Mouse (Mus musculus) heart, embryonic 11.5 days (tissue): ENCODE results near the gene Hs6st3. TPM values are rescaled to one million over a fixed set of nuclear protein-coding genes. Genes with fewer than 3 reads are reported as not detected.

ENCODE experiments used
- ATAC-seq: fragments of 200-750 bp; cut with Nextera tagmentation; replicated peaks from 2 replicates; pipeline ENCODE4 v1.8.0; 2017; ENCODE audit warnings: moderate library complexity; ENCODE audit not compliant: insufficient number of reproducible peaks, low FRiP score, low TSS enrichment
- H3K27ac ChIP-seq: fragments of 300-500 bp; sonication (generic); 2 replicates; pipeline ENCODE4 v1.5.1; 2014; ENCODE audit warnings: mild to moderate bottlenecking, low read depth, low read length
- H3K27me3 ChIP-seq: fragments of 300-500 bp; sonication (generic); 2 replicates; pipeline ENCODE4 v1.6.1; 2014; ENCODE audit warnings: mild to moderate bottlenecking, low read length, mixed read lengths; ENCODE audit not compliant: control insufficient read depth, insufficient read depth
- H3K36me3 ChIP-seq: fragments of 300-500 bp; sonication (generic); 2 replicates; pipeline ENCODE4 v1.6.1; 2014; ENCODE audit warnings: mild to moderate bottlenecking, low read length, moderate library complexity, mixed read lengths; ENCODE audit not compliant: control insufficient read depth, insufficient read depth
- H3K4me1 ChIP-seq: fragments of 300-500 bp; sonication (generic); 2 replicates; pipeline ENCODE4 v1.6.1; 2014; ENCODE audit warnings: low read length; ENCODE audit not compliant: control insufficient read depth, insufficient read depth
- H3K4me2 ChIP-seq: fragments of 300-500 bp; sonication (generic); 2 replicates; pipeline ENCODE4 v1.6.1; 2014; ENCODE audit warnings: mild to moderate bottlenecking, moderate library complexity
- H3K4me3 ChIP-seq: fragments of 300-500 bp; sonication (generic); 2 replicates; pipeline ENCODE4 v1.5.1; 2014; ENCODE audit warnings: low read depth, low read length
- H3K9ac ChIP-seq: fragments of 300-500 bp; sonication (generic); 2 replicates; pipeline ENCODE4 v1.6.1; 2014; ENCODE audit warnings: mild to moderate bottlenecking, low read depth, low read length, moderate library complexity
- H3K9me3 ChIP-seq: fragments of 300-500 bp; sonication (generic); replicated peaks from 2 replicates; pipeline ENCODE4 v1.6.1; 2016; ENCODE audit warnings: low read length; ENCODE audit not compliant: control insufficient read depth
- WGBS: fragments of 180-500 bp; shearing (Covaris S2); extraction: QIAGEN DNeasy Blood & Tissue Kit; methylation state at CpG from one replicate; pipeline ENCODE4 v1.1.7; 2014; ENCODE audit not compliant: insufficient replicate concordance; 5-methylcytosine and 5-hydroxymethylcytosine counted together
- polyA plus RNA-seq: library from polyadenylated mRNA; unstranded; fragments of >200 nt; fragmentation: Nextera tagmentation; extraction: Ambion mirVana; gene quantifications from 2 replicates; pipeline ENCODE4 v1.2.1, GENCODE M21; 2014

The Hs6st3 gene
- polyA plus RNA-seq, 1 experiment from 2014 or later = 0.20 TPM

- WGBS = 31% methylated on average over 4 of the region's 4 CpGs
- ATAC-seq = no peak
- Histone ChIP-seq H3K4me1 (no peaks in the 10 kb centered on the region), H3K4me2 (no peak overlapping the region), H3K9ac (no peak overlapping the region), H3K36me3 (no peaks in the 10 kb centered on the region), H3K4me3 (no peak overlapping the region), H3K27me3 (no peaks in the 10 kb centered on the region), H3K27ac (no peak overlapping the region), H3K9me3 (no peaks in the 10 kb centered on the region)
These were observed 312.3 kb downstream of the Hs6st3 start for GRCm38 (mm10) chr14:119450471-119450870.

- no peaks in the 10 kb centered on the region for H3K27me3 ChIP-seq
- no peak for ATAC-seq
- H3K4me2 ChIP-seq = no peak overlapping the region
- no peak overlapping the region for H3K9ac ChIP-seq
- no peak overlapping the region for H3K4me3 ChIP-seq
- H3K27ac ChIP-seq = no peak overlapping the region
- no peaks in the 10 kb centered on the region for H3K4me1 ChIP-seq
- no peaks in the 10 kb centered on the region for H3K36me3 ChIP-seq
- no peaks in the 10 kb centered on the region for H3K9me3 ChIP-seq
These were observed 313.5 kb downstream of the Hs6st3 start for GRCm38 (mm10) chr14:119451594-119451993.

GRCm38 (mm10) chr14:119452382-119452781 lies 314.2 kb downstream of the Hs6st3 start:
- no peak overlapping the region for H3K4me3 ChIP-seq
- no peak overlapping the region for H3K9ac ChIP-seq
- H3K36me3 ChIP-seq = no peaks in the 10 kb centered on the region
- H3K4me1 ChIP-seq = no peaks in the 10 kb centered on the region
- H3K27me3 ChIP-seq = no peaks in the 10 kb centered on the region
- H3K4me2 ChIP-seq = no peak overlapping the region
- no peaks in the 10 kb centered on the region for H3K9me3 ChIP-seq
- H3K27ac ChIP-seq = no peak overlapping the region
- no peak for ATAC-seq

- Histone ChIP-seq H3K4me3 (no peak overlapping the region), H3K9ac (no peak overlapping the region), H3K27ac (no peak overlapping the region), H3K27me3 (no peaks in the 10 kb centered on the region), H3K4me2 (no peak overlapping the region), H3K9me3 (no peaks in the 10 kb centered on the region), H3K4me1 (no peaks in the 10 kb centered on the region), H3K36me3 (no peaks in the 10 kb centered on the region)
- no peak for ATAC-seq
- WGBS = 75% methylated on average over 3 of the region's 3 CpGs
These were observed 314.7 kb downstream of the Hs6st3 start for GRCm38 (mm10) chr14:119452797-119453196.

- Histone ChIP-seq H3K9me3 (no peaks in the 10 kb centered on the region), H3K9ac (no peak overlapping the region), H3K4me3 (no peak overlapping the region), H3K36me3 (no peaks in the 10 kb centered on the region), H3K4me2 (no peak overlapping the region), H3K4me1 (no peaks in the 10 kb centered on the region), H3K27me3 (no peaks in the 10 kb centered on the region), H3K27ac (no peak overlapping the region)
- WGBS = 79% methylated on average over 5 of the region's 5 CpGs
- no peak for ATAC-seq
These were observed 326.2 kb downstream of the Hs6st3 start for GRCm38 (mm10) chr14:119464308-119464707.

GRCm38 (mm10) chr14:119464883-119465282 lies 326.7 kb downstream of the Hs6st3 start:
- ATAC-seq = no peak
- Histone ChIP-seq H3K27ac (no peak overlapping the region), H3K9ac (no peak overlapping the region), H3K36me3 (no peaks in the 10 kb centered on the region), H3K27me3 (no peaks in the 10 kb centered on the region), H3K4me2 (no peak overlapping the region), H3K4me1 (no peaks in the 10 kb centered on the region), H3K9me3 (no peaks in the 10 kb centered on the region), H3K4me3 (no peak overlapping the region)
- 89% methylated on average over 1 of the region's 1 CpGs for WGBS

- Histone ChIP-seq H3K9me3 (no peaks in the 10 kb centered on the region), H3K4me1 (no peaks in the 10 kb centered on the region), H3K27me3 (no peaks in the 10 kb centered on the region), H3K4me3 (no peak overlapping the region), H3K36me3 (no peaks in the 10 kb centered on the region), H3K4me2 (no peak overlapping the region), H3K27ac (no peak overlapping the region), H3K9ac (no peak overlapping the region)
- no peak for ATAC-seq
- 65% methylated on average over 5 of the region's 5 CpGs for WGBS
These were observed 328.9 kb downstream of the Hs6st3 start for GRCm38 (mm10) chr14:119466899-119467588.

GRCm38 (mm10) chr14:119476582-119476981 lies 338.4 kb downstream of the Hs6st3 start:
- Histone ChIP-seq H3K4me1 (no peaks in the 10 kb centered on the region), H3K4me3 (no peak overlapping the region), H3K9me3 (no peaks in the 10 kb centered on the region), H3K27me3 (no peaks in the 10 kb centered on the region), H3K4me2 (no peak overlapping the region), H3K9ac (no peak overlapping the region), H3K27ac (no peak overlapping the region), H3K36me3 (no peaks in the 10 kb centered on the region)
- WGBS = 86% methylated on average over 9 of the region's 9 CpGs
- no peak for ATAC-seq

- H3K4me3 ChIP-seq = no peak overlapping the region
- no peak for ATAC-seq
- no peak overlapping the region for H3K9ac ChIP-seq
- no peak overlapping the region for H3K4me2 ChIP-seq
- H3K27ac ChIP-seq = no peak overlapping the region
- no peaks in the 10 kb centered on the region for H3K4me1 ChIP-seq
- no peaks in the 10 kb centered on the region for H3K36me3 ChIP-seq
- H3K27me3 ChIP-seq = no peaks in the 10 kb centered on the region
- no peaks in the 10 kb centered on the region for H3K9me3 ChIP-seq
- WGBS = 33% methylated on average over 4 of the region's 4 CpGs
These were observed 339.7 kb downstream of the Hs6st3 start for GRCm38 (mm10) chr14:119477836-119478235.
